Comparison of ENCODE assay signal across 26 mouse cellular contexts in genomic region chrX:11671805-11672204, GRCm38 (mm10).
DNase-seq lines count a peak whose midpoint lies in the region; ATAC-seq lines count a peak whose summit lies in the region.
"Had no signal": no experiment of that assay in that cellular context is flagged by ENCODE, and none has a peak within 500 bp of the region (broad histone marks: within the 10 kb centered on the region; RNA-seq: fewer than 3 reads in every experiment).

No protein-coding gene starts in this region.

- ATAC-seq in neural tube, embryonic 15.5 days (ENCODE audit: low FRiP score) = no peak
- peak; percentile 47; the same call in 1 of the 2 replicates for ATAC-seq in liver, embryonic 12.5 days
- ATAC-seq: forebrain, embryonic 14.5 days; intestine, postnatal 0 days; lung, postnatal 0 days; midbrain, embryonic 16.5 days had no signal

- H3K36me3 ChIP-seq in heart, embryonic 10.5 days = no peaks in the 10 kb centered on the region
- no peaks in the 10 kb centered on the region for H3K36me3 ChIP-seq in neural tube, embryonic 15.5 days
- H3K36me3 ChIP-seq in liver, embryonic 12.5 days = no peaks in the 10 kb centered on the region
- H3K36me3 ChIP-seq: heart, embryonic 15.5 days; hindbrain, embryonic 12.5 days; midbrain, embryonic 10.5 days; neural tube, embryonic 12.5 days had no signal

- H3K9me3 ChIP-seq in heart, embryonic 10.5 days = no peaks in the 10 kb centered on the region
- no peaks in the 10 kb centered on the region for H3K9me3 ChIP-seq in neural tube, embryonic 15.5 days (replicated peaks)
- H3K9me3 ChIP-seq in liver, embryonic 12.5 days (replicated peaks) = no peaks in the 10 kb centered on the region
- H3K9me3 ChIP-seq: heart, embryonic 15.5 days; hindbrain, embryonic 12.5 days; midbrain, embryonic 10.5 days; neural tube, embryonic 12.5 days had no signal

- no peaks in the 10 kb centered on the region; the same call in 1 of the 2 replicates for H3K27me3 ChIP-seq in heart, embryonic 10.5 days (ENCODE audit: insufficient read depth, poor library complexity, severe bottlenecking)
- 0 out of 2 replicates have a peak, but pooled peaks cover 4% of the 10 kb centered on the region for H3K27me3 ChIP-seq in neural tube, embryonic 15.5 days (replicated peaks)
- peaks cover under 1% of the 10 kb centered on the region; the same call in 1 of the 2 replicates for H3K27me3 ChIP-seq in liver, embryonic 12.5 days (replicated peaks)
- H3K27me3 ChIP-seq: heart, embryonic 15.5 days; neural tube, embryonic 12.5 days had no signal

- WGBS in heart, embryonic 10.5 days = 17% methylated on average over 8 of the region's 8 CpGs
- WGBS in neural tube, embryonic 15.5 days = 64% methylated on average over 8 of the region's 8 CpGs
- WGBS in liver, embryonic 12.5 days (ENCODE audit: insufficient replicate concordance) = 13% methylated on average over 8 of the region's 8 CpGs

- H3K4me3 ChIP-seq in heart, embryonic 10.5 days = no peak overlapping the region
- H3K4me3 ChIP-seq in neural tube, embryonic 15.5 days (replicated peaks) = no peak overlapping the region
- no peak overlapping the region for H3K4me3 ChIP-seq in liver, embryonic 12.5 days
- H3K4me3 ChIP-seq: heart, adult 2 months; heart, embryonic 15.5 days; hindbrain, embryonic 12.5 days; midbrain, embryonic 10.5 days; neural tube, embryonic 12.5 days had no signal

- no peak overlapping the region for H3K9ac ChIP-seq in neural tube, embryonic 15.5 days (replicated peaks)
- H3K9ac ChIP-seq in liver, embryonic 12.5 days = no peak overlapping the region
- H3K9ac ChIP-seq: heart, embryonic 15.5 days; hindbrain, embryonic 12.5 days; neural tube, embryonic 12.5 days had no signal

- DNase-seq in heart, embryonic 10.5 days (ENCODE audit: low spot score) = peak; percentile 85
- DNase-seq in heart, adult 18-20 months = no peak
- DNase-seq in neural tube, embryonic 10.5 days (ENCODE audit: extremely low spot score, low spot score) = peak; percentile 17
- no peak for DNase-seq in gastrocnemius, postnatal 10 days
- no peak for DNase-seq in urinary bladder, postnatal 4 days (ENCODE audit: low spot score in 2 of 2)
- DNase-seq in thymus, postnatal 36 days = no peak
- DNase-seq: adrenal gland, postnatal 25 days; cerebellum, adult 2 months; cerebellum, postnatal 25 days; gastrocnemius, postnatal 25 days; heart, adult 2 months; kidney, adult 9 months; kidney, postnatal 10 days; layer of hippocampus, postnatal 36 days; left cerebral cortex, postnatal 4 days had no signal

- no peak overlapping the region for H3K4me2 ChIP-seq in neural tube, embryonic 15.5 days
- 0 out of 2 replicates have a peak overlapping the region, but pooled peaks have one; percentile 10 for H3K4me2 ChIP-seq in liver, embryonic 12.5 days
- H3K4me2 ChIP-seq: heart, embryonic 15.5 days; hindbrain, embryonic 12.5 days; neural tube, embryonic 12.5 days had no signal

- H3K27ac ChIP-seq in heart, embryonic 10.5 days = no peak overlapping the region
- H3K27ac ChIP-seq in neural tube, embryonic 15.5 days (replicated peaks) = no peak overlapping the region
- no peak overlapping the region for H3K27ac ChIP-seq in liver, embryonic 12.5 days
- H3K27ac ChIP-seq: heart, adult 2 months; heart, embryonic 15.5 days; hindbrain, embryonic 12.5 days; macrophage; midbrain, embryonic 10.5 days; neural tube, embryonic 12.5 days had no signal

- peaks cover 6% of the 10 kb centered on the region; the same call in 1 of the 2 replicates for H3K4me1 ChIP-seq in heart, embryonic 10.5 days
- H3K4me1 ChIP-seq in neural tube, embryonic 15.5 days = no peaks in the 10 kb centered on the region
- peaks cover 7% of the 10 kb centered on the region for H3K4me1 ChIP-seq in liver, embryonic 12.5 days
- H3K4me1 ChIP-seq: heart, embryonic 15.5 days; hindbrain, embryonic 12.5 days; midbrain, embryonic 10.5 days; neural tube, embryonic 12.5 days had no signal

Comparison
In these comparisons a context has a peak if more than half of its experiments do, and no peak if none do; other contexts are left out.
1. DNase-seq: peak in heart, embryonic 10.5 days (single experiment) and neural tube, embryonic 10.5 days (single experiment); none in heart, adult 18-20 months (0 of 2), gastrocnemius, postnatal 10 days (single experiment), urinary bladder, postnatal 4 days (0 of 2) and thymus, postnatal 36 days (0 of 2).